Mouse (Mus musculus): ENCODE measurements at regions not wholly inside any gene's neighbourhood (a gene's known extent, or its start where the extent isn't known, plus 50 kb on each side); places are given as distances from the start of the nearest gene placed in this dataset.

GRCm38 (mm10) chr3:132017485-132018261, 67.4 kb upstream of the Dkk2 start:
- DNase-seq (ENCODE audit: low spot score) = peak; percentile 69

- no peak for DNase-seq (ENCODE audit: low spot score)
Observed at GRCm38 (mm10) chr3:132018505-132018904, 66.6 kb upstream of the Dkk2 start.

GRCm38 (mm10) chr3:132022032-132022431, 63.1 kb upstream of the Dkk2 start:
- DNase-seq (ENCODE audit: low spot score) = no peak

GRCm38 (mm10) chr3:132023342-132023741, 61.8 kb upstream of the Dkk2 start:
- no peak for DNase-seq (ENCODE audit: low spot score)

- no peak for DNase-seq (ENCODE audit: low spot score)
Observed at GRCm38 (mm10) chr3:132029112-132029511, 56.0 kb upstream of the Dkk2 start.

GRCm38 (mm10) chr3:132033078-132033713, 51.9 kb upstream of the Dkk2 start:
- no peak for DNase-seq (ENCODE audit: low spot score)

- no peak for DNase-seq (ENCODE audit: low spot score)
Observed at GRCm38 (mm10) chr3:132035176-132035575, 49.9 kb upstream of the Dkk2 start.
